Mouse (Mus musculus): ENCODE measurements around the gene Chrnb2. TPM values are rescaled to one million over a fixed set of nuclear protein-coding genes. Genes with fewer than 3 reads are reported as not detected.
A peak's percentile ranks its signal among the peaks of the same experiment; 100 is the strongest.
"Not testable (repeated sequence)": the region's sequence is repeated elsewhere in the genome, so short reads cannot be mapped to it uniquely, and the experiment has no call there.

The Chrnb2 gene
- polyA plus RNA-seq, 1 experiment from 2014 or later: 3.2 TPM

- H3K27me3 ChIP-seq; H3K4me1 ChIP-seq; H3K9ac ChIP-seq; ATAC-seq (ENCODE audit: insufficient number of reproducible peaks, insufficient read depth, low FRiP score, low TSS enrichment); H3K4me2 ChIP-seq (replicated peaks); H3K27ac ChIP-seq; H3K36me3 ChIP-seq; H3K4me3 ChIP-seq; H3K9me3 ChIP-seq: not testable (repeated sequence)
- WGBS: 29% methylated on average over 3 of the region's 3 CpGs
These were observed 35.6 kb upstream of the Chrnb2 start for GRCm38 (mm10) chr3:89800078-89800477.

- Histone ChIP-seq H3K9ac (no peak overlapping the region), H3K4me1 (peaks cover 4% of the 10 kb centered on the region; the same call in 1 of the 2 replicates), H3K36me3 (no peaks in the 10 kb centered on the region), H3K9me3 (no peaks in the 10 kb centered on the region), H3K27me3 (no peaks in the 10 kb centered on the region), H3K4me2 (replicated peaks) (peak overlapping the region; percentile 33), H3K4me3 (0 out of 2 replicates have a peak overlapping the region, but pooled peaks have one; percentile 9), H3K27ac (no peak overlapping the region)
- ATAC-seq (ENCODE audit: insufficient number of reproducible peaks, insufficient read depth, low FRiP score, low TSS enrichment): no peak
- WGBS: 3% methylated on average over 13 of the region's 13 CpGs
These were observed 35.0 kb upstream of the Chrnb2 start for GRCm38 (mm10) chr3:89799476-89799875.

- peaks cover 4% of the 10 kb centered on the region; the same call in 1 of the 2 replicates for H3K4me1 ChIP-seq
- H3K4me3 ChIP-seq: no peak overlapping the region
- H3K9me3 ChIP-seq: no peaks in the 10 kb centered on the region
- H3K27ac ChIP-seq: no peak overlapping the region
- WGBS: 81% methylated on average over 3 of the region's 3 CpGs
- H3K9ac ChIP-seq: no peak overlapping the region
- no peak overlapping the region for H3K4me2 ChIP-seq (replicated peaks)
- ATAC-seq (ENCODE audit: insufficient number of reproducible peaks, insufficient read depth, low FRiP score, low TSS enrichment): no peak
- no peaks in the 10 kb centered on the region for H3K36me3 ChIP-seq
- no peaks in the 10 kb centered on the region for H3K27me3 ChIP-seq
These were observed 34.1 kb upstream of the Chrnb2 start for GRCm38 (mm10) chr3:89798518-89798917.

DNA sequence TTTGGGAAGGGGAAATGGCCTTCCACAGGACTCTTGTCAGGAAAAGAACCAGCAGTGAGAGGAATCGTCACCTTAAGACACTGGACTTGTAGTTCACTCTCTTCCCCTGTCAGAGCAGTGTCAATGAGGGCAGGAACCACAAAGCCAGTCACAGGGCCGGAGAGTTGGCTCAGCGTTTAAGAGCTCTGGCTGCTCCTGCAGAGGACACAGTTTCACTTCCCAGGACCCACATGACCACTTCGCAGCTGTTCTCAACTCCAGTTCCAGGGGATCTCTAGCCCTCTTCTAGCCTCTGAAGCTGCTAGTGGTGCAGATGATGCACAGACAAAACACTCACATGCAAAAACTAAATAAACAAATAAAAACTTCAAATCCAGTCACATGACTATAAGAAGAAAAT, 31.9 kb upstream of the Chrnb2 start:
- WGBS: 54% methylated on average over 4 of the region's 4 CpGs
- no peak overlapping the region for H3K4me2 ChIP-seq (replicated peaks)
- H3K27ac ChIP-seq: no peak overlapping the region
- no peaks in the 10 kb centered on the region for H3K27me3 ChIP-seq
- H3K36me3 ChIP-seq: no peaks in the 10 kb centered on the region
- peaks cover 4% of the 10 kb centered on the region; the same call in 1 of the 2 replicates for H3K4me1 ChIP-seq
- no peak overlapping the region for H3K4me3 ChIP-seq
- no peak for ATAC-seq (ENCODE audit: insufficient number of reproducible peaks, insufficient read depth, low FRiP score, low TSS enrichment)
- H3K9me3 ChIP-seq: no peaks in the 10 kb centered on the region
- no peak overlapping the region for H3K9ac ChIP-seq

DNA sequence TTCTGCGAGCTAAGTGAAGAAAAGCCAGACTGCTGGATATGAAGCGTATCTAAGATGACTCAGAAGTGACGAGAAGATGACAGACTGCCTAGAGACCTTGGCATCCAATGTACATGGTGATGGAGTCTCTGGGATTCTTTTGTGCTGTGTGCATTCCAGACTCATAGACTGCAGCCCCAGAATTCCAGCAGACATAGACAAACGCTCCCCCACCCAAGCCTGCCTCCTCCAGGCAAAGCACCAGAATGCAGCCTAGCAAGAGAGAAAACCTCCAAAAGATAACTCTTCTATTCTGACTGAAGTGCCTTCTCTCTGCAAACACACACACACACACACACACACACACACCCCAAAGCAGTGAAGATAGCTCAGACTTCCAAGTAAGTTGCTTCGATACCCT, 31.3 kb upstream of the Chrnb2 start:
- no peak overlapping the region for H3K4me2 ChIP-seq (replicated peaks)
- no peak for ATAC-seq (ENCODE audit: insufficient number of reproducible peaks, insufficient read depth, low FRiP score, low TSS enrichment)
- WGBS: 77% methylated on average over 5 of the region's 5 CpGs

GRCm38 (mm10) chr3:89794616-89795015, 30.2 kb upstream of the Chrnb2 start:
- H3K4me2 ChIP-seq (replicated peaks): no peak overlapping the region
- H3K27me3 ChIP-seq: no peaks in the 10 kb centered on the region
- no peak overlapping the region for H3K4me3 ChIP-seq
- no peaks in the 10 kb centered on the region for H3K9me3 ChIP-seq
- H3K4me1 ChIP-seq: peaks cover 3% of the 10 kb centered on the region; the same call in 1 of the 2 replicates
- H3K27ac ChIP-seq: no peak overlapping the region
- H3K9ac ChIP-seq: no peak overlapping the region
- 57% methylated on average over 2 of the region's 2 CpGs for WGBS
- H3K36me3 ChIP-seq: no peaks in the 10 kb centered on the region
- no peak for ATAC-seq (ENCODE audit: insufficient number of reproducible peaks, insufficient read depth, low FRiP score, low TSS enrichment)

More for the DNA sequence above, 31.3 kb upstream of the Chrnb2 start:
- Histone ChIP-seq H3K4me3 (no peak overlapping the region), H3K4me1 (peaks cover 4% of the 10 kb centered on the region; the same call in 1 of the 2 replicates), H3K9me3 (no peaks in the 10 kb centered on the region), H3K27me3 (no peaks in the 10 kb centered on the region), H3K9ac (no peak overlapping the region), H3K27ac (no peak overlapping the region), H3K36me3 (no peaks in the 10 kb centered on the region)

DNA sequence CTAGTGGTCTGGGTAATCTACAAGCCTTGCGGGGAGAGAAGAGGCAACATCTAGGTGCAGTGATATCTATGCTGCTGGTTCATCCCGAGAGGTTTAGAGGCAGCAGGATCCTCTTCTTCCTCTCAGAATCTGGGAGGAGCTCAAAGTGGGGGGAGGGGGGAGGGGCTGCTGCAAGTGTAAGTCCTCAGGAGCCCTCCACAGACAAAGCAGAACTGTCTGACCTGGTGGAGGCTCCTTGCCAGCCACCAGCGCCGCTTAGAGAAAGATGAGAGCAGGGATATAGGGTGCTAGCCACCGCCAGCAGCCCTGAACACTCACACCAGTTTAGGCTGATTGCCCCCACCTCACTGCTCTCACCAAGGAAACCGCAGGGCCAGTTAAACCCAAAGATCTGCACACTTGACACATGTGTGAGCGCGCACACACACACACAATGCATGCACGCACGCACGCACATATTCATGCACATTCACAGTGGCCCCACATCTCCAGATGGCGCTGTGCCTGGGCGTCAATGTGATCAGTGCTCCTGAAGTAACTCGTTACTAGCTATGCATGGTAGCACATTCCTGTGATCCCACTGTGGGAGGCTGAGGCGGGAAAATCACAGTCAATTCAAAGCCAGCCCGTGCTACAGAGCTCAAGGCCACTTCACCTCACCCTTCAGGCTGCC, 24.4 kb upstream of the Chrnb2 start:
- no peak overlapping the region for H3K4me2 ChIP-seq (replicated peaks)
- no peaks in the 10 kb centered on the region for H3K36me3 ChIP-seq
- H3K4me1 ChIP-seq: 0 out of 2 replicates have a peak, but pooled peaks cover 6% of the 10 kb centered on the region
- H3K27ac ChIP-seq: no peak overlapping the region
- H3K4me3 ChIP-seq: no peak overlapping the region
- ATAC-seq (ENCODE audit: insufficient number of reproducible peaks, insufficient read depth, low FRiP score, low TSS enrichment): no peak
- WGBS: 75% methylated on average over 16 of the region's 16 CpGs
- no peak overlapping the region for H3K9ac ChIP-seq
- H3K9me3 ChIP-seq: no peaks in the 10 kb centered on the region
- H3K27me3 ChIP-seq: no peaks in the 10 kb centered on the region

GRCm38 (mm10) chr3:89786275-89786674, 21.8 kb upstream of the Chrnb2 start:
- Histone ChIP-seq H3K4me3 (no peak overlapping the region), H3K27me3 (no peaks in the 10 kb centered on the region), H3K9ac (no peak overlapping the region), H3K4me1 (0 out of 2 replicates have a peak, but pooled peaks cover 6% of the 10 kb centered on the region), H3K9me3 (no peaks in the 10 kb centered on the region), H3K36me3 (peaks cover 24% of the 10 kb centered on the region), H3K4me2 (replicated peaks) (no peak overlapping the region), H3K27ac (no peak overlapping the region)
- WGBS: 80% methylated on average over 6 of the region's 6 CpGs
- no peak for ATAC-seq (ENCODE audit: insufficient number of reproducible peaks, insufficient read depth, low FRiP score, low TSS enrichment)

DNA sequence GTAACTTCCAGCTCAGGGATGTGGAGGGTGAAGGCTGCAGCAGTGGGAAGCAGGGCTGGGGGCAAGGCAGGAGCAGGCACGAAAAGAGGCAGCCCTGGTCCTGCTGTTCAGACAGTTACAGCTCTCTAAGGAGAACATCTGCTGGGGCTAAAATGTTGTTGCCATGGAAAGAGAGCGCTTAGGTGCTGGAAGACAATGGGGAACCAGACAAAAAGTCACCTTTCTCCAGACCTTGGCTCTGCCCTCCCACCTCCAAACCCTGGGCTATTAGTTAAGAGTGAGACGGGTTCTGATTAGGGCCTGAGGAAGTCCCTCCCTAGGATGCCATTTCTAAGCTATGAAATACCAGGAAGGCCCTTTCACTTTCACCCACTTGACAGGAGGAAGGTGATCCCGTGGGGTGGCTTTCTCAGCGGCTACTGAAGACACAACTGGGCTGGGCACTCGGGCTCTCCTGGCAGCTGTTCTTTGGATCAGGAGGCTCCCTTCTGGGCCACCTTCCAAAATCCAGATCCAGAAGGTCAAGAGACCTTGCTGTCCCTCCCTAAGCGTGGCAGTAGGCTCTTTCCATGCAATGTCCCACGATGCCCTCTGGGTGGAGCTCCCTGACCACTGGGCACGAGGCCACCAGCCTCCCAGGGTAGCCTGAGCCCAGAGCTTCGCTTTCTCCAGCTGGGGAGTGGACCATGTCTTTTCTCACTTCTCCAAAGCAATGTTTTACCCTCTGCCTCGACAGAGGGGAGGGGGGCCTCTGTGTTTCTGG, 20.7 kb upstream of the Chrnb2 start:
- H3K36me3 ChIP-seq: peaks cover 35% of the 10 kb centered on the region
- no peak overlapping the region for H3K27ac ChIP-seq
- no peak overlapping the region for H3K4me2 ChIP-seq (replicated peaks)
- WGBS: 30% methylated on average over 11 of the region's 11 CpGs
- no peak overlapping the region for H3K4me3 ChIP-seq
- no peak overlapping the region for H3K9ac ChIP-seq
- H3K9me3 ChIP-seq: no peaks in the 10 kb centered on the region
- ATAC-seq (ENCODE audit: insufficient number of reproducible peaks, insufficient read depth, low FRiP score, low TSS enrichment): no peak
- H3K27me3 ChIP-seq: no peaks in the 10 kb centered on the region
- H3K4me1 ChIP-seq: 0 out of 2 replicates have a peak, but pooled peaks cover 6% of the 10 kb centered on the region

DNA sequence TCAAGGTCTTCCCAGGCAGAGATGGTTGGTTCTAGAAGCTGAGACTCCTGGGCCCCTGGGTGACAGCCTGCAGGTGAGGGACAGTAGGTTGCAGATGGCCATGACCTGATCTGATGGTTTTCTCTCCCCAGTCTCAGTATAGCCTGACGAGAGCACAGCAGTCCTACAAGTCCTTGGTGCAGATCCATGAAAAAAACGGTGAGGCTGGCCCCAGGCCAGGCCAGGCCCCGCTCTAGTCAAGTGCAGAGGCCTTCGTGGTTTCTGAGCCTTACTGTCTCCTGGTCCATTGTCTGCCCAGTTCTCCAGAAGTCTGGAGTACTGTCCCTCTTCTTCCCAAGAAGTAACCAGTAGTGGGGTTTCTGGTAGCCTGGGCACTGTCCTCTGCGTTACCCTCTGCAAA, 17.2 kb upstream of the Chrnb2 start:
- Histone ChIP-seq H3K9ac (no peak overlapping the region), H3K9me3 (no peaks in the 10 kb centered on the region), H3K4me3 (no peak overlapping the region), H3K27me3 (no peaks in the 10 kb centered on the region), H3K4me2 (replicated peaks) (no peak overlapping the region), H3K4me1 (0 out of 2 replicates have a peak, but pooled peaks cover 6% of the 10 kb centered on the region), H3K36me3 (peaks cover 70% of the 10 kb centered on the region), H3K27ac (no peak overlapping the region)
- 87% methylated on average over 5 of the region's 5 CpGs for WGBS
- ATAC-seq (ENCODE audit: insufficient number of reproducible peaks, insufficient read depth, low FRiP score, low TSS enrichment): 0 out of 2 replicates have a peak, but pooled peaks have one; percentile 11

GRCm38 (mm10) chr3:89780102-89780501, 15.7 kb upstream of the Chrnb2 start:
- peaks cover 78% of the 10 kb centered on the region for H3K36me3 ChIP-seq
- WGBS: 87% methylated on average over 4 of the region's 4 CpGs
- no peak overlapping the region for H3K4me2 ChIP-seq (replicated peaks)
- no peaks in the 10 kb centered on the region for H3K9me3 ChIP-seq
- peaks cover 12% of the 10 kb centered on the region for H3K4me1 ChIP-seq
- no peak for ATAC-seq (ENCODE audit: insufficient number of reproducible peaks, insufficient read depth, low FRiP score, low TSS enrichment)
- no peaks in the 10 kb centered on the region for H3K27me3 ChIP-seq
- no peak overlapping the region for H3K9ac ChIP-seq
- no peak overlapping the region for H3K4me3 ChIP-seq
- no peak overlapping the region for H3K27ac ChIP-seq

DNA sequence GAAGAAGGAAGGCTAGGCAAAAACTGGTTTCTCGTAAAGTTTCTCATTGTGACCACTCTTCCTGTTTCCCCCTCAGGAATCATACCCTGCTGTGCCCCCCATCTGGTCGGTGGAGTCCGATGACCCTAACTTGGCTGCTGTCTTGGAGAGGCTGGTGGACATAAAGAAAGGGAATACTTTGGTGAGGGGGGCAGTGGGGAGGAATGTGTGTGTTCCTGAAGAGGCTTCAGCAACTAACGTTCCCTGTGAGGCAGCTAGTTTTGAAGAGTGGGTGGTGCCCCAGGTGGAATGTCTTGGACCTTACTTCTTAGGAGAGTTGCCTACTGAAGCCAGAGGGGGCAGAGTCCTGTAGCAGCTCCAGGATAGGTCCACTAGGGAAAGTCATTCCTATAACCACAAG, 11.6 kb upstream of the Chrnb2 start:
- H3K4me1 ChIP-seq: peaks cover 27% of the 10 kb centered on the region
- no peak overlapping the region for H3K4me3 ChIP-seq
- no peak overlapping the region for H3K27ac ChIP-seq
- 80% methylated on average over 4 of the region's 4 CpGs for WGBS
- H3K27me3 ChIP-seq: no peaks in the 10 kb centered on the region
- no peak overlapping the region for H3K9ac ChIP-seq
- H3K4me2 ChIP-seq (replicated peaks): peak overlapping the region; percentile 85; the same call in 1 of the 2 replicates
- ATAC-seq (ENCODE audit: insufficient number of reproducible peaks, insufficient read depth, low FRiP score, low TSS enrichment): no peak
- H3K9me3 ChIP-seq: no peaks in the 10 kb centered on the region
- H3K36me3 ChIP-seq: peaks cover 51% of the 10 kb centered on the region
